8 mouse cellular contexts compared by ENCODE assay signal in the genomic region with DNA sequence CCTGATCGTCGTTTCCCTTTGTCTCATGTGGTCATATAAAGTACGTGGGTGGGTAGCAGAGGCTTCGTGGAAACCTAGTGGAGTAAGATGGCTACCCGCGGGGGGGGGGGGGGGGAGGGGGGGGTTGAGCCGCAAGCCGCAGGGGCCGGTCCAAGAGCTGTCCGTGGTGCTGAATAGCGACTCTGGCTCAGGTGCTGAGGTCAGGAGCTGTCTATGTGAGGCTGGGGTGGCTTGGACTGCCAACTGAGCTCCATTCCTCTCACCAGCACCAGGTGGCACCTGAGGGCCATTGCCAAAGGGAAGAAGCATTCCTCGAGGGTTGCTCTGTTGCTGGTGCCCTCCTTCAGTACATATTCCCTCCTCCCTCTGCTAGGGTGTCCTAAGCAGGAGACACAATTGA. TPM values are rescaled to one million over a fixed set of nuclear protein-coding genes. Genes with fewer than 3 reads are reported as not detected.
DNase-seq lines count a peak whose midpoint lies in the region; ATAC-seq and TF ChIP-seq lines count a peak whose summit lies in the region.

No protein-coding gene starts in this region.

- TF ChIP-seq POLR2A in CH12.LX (IDR thresholded peaks at IDR 0.05; ENCODE audit: low read depth, low read length) = no peak

- in situ Hi-C loops in CH12.LX (cut with MboI; ENCODE audit: low pct_ligation_motif_present, low pct_unique_long_range_greater_than_20kb, low sequenced_read_pairs) = no loop called here

- peak overlapping the region; percentile 84 for H3K4me2 ChIP-seq in CH12.LX (ENCODE audit: insufficient read depth, low read depth, poor library complexity, severe bottlenecking)
- H3K4me2 ChIP-seq in lung, embryonic 15.5 days = peak overlapping the region; percentile 20; the same call in 1 of the 2 replicates
- H3K4me2 ChIP-seq in forebrain, embryonic 12.5 days = no peak overlapping the region

- no peaks in the 10 kb centered on the region for H3K4me1 ChIP-seq in CH12.LX (ENCODE audit: control insufficient read depth in 1 of 2, insufficient read depth in 2 of 2)
- H3K4me1 ChIP-seq in lung, embryonic 15.5 days = no peaks in the 10 kb centered on the region
- H3K4me1 ChIP-seq in forebrain, embryonic 12.5 days = peaks cover 8% of the 10 kb centered on the region

- ATAC-seq in lung, embryonic 15.5 days (ENCODE audit: borderline replicate concordance, extremely low read depth, low FRiP score, low TSS enrichment) = no peak
- ATAC-seq in forebrain, embryonic 12.5 days (ENCODE audit: low FRiP score) = no peak

- H3K79me2 ChIP-seq in CH12.LX (replicated peaks; ENCODE audit: control insufficient read depth, extremely low read depth, insufficient read depth, poor library complexity, severe bottlenecking) = no peaks in the 10 kb centered on the region

- no peak overlapping the region for H3K27ac ChIP-seq in CH12.LX (ENCODE audit: insufficient read depth, low read depth)
- no peak overlapping the region for H3K27ac ChIP-seq in lung, embryonic 15.5 days
- H3K27ac ChIP-seq in forebrain, embryonic 12.5 days = no peak overlapping the region

- no peak for TF ChIP-seq EP300 in CH12.LX (IDR thresholded peaks at IDR 0.05; ENCODE audit: low read length)

- peaks cover 4% of the 10 kb centered on the region for H3K9me3 ChIP-seq in CH12.LX (replicated peaks; ENCODE audit: low read length)
- H3K9me3 ChIP-seq in lung, embryonic 15.5 days = no peaks in the 10 kb centered on the region
- H3K9me3 ChIP-seq in forebrain, embryonic 12.5 days = no peaks in the 10 kb centered on the region

- no peaks in the 10 kb centered on the region for H3K36me3 ChIP-seq in CH12.LX (replicated peaks in 1 of 2; ENCODE audit: control insufficient read depth in 1 of 2, insufficient read depth in 1 of 2, low read length in 1 of 2)
- H3K36me3 ChIP-seq in lung, embryonic 15.5 days = no peaks in the 10 kb centered on the region
- H3K36me3 ChIP-seq in forebrain, embryonic 12.5 days (replicated peaks) = no peaks in the 10 kb centered on the region

- no peak overlapping the region for H3K4me3 ChIP-seq in CH12.LX (replicated peaks in 1 of 3; ENCODE audit: low read depth in 2 of 3, low read length in 2 of 3, poor library complexity in 1 of 3)
- no peak overlapping the region for H3K4me3 ChIP-seq in lung, embryonic 15.5 days
- no peak overlapping the region for H3K4me3 ChIP-seq in forebrain, embryonic 12.5 days (replicated peaks)

- H3K27me3 ChIP-seq in CH12.LX (replicated peaks) = peaks cover 9% of the 10 kb centered on the region
- no peaks in the 10 kb centered on the region for H3K27me3 ChIP-seq in lung, embryonic 15.5 days
- no peaks in the 10 kb centered on the region; the same call in 1 of the 2 replicates for H3K27me3 ChIP-seq in forebrain, embryonic 12.5 days

- WGBS in lung, embryonic 15.5 days = 6% methylated on average over 11 of the region's 12 CpGs
- 15% methylated on average over 9 of the region's 12 CpGs for WGBS in forebrain, embryonic 12.5 days

- peak in 1 of 2 experiments; percentile 48; a peak in 2 of 4 replicates for TF ChIP-seq CTCF in CH12.LX (conservative IDR thresholded peaks at IDR 0.05 in 1 of 2, IDR thresholded peaks at IDR 0.05 in 1 of 2; ENCODE audit: low read depth in 2 of 2, low read length in 2 of 2)

- TF ChIP-seq RAD21 in CH12.LX (IDR thresholded peaks at IDR 0.05; ENCODE audit: low read depth, low read length) = no peak; the same call in 1 of the 2 replicates

- dilution Hi-C loops in CH12.LX (cut with MboI; ENCODE audit: extremely low pct_ligation_motif_present, extremely low pct_unique_long_range_greater_than_20kb, low sequenced_read_pairs) = no loop called here

- no peak overlapping the region for H3K9ac ChIP-seq in CH12.LX (ENCODE audit: insufficient read depth, low read depth)
- H3K9ac ChIP-seq in lung, embryonic 15.5 days = no peak overlapping the region
- no peak overlapping the region for H3K9ac ChIP-seq in forebrain, embryonic 12.5 days

- intact Hi-C loops in gastrocnemius, postnatal 14 days (cut with DNase I; ENCODE audit: low total_unique reads) = no loop called here

- peak; percentile 59 for DNase-seq in gastrocnemius, postnatal 14 days
- DNase-seq in gastrocnemius, adult 18-20 months (ENCODE audit: low spot score) = no peak
- DNase-seq in CH12.LX (ENCODE audit: extremely low read depth) = peak; percentile 57
- peak; percentile 69 for DNase-seq in embryo, embryonic 10.5 days (ENCODE audit: low spot score)
- peak; percentile 29 for DNase-seq in kidney, adult 18-20 months
- peak; percentile 28 for DNase-seq in thymus, postnatal 25 days

TF ChIP-seq in CH12.LX, 34 proteins besides CTCF, POLR2A, EP300 and RAD21:
- TF ChIP-seq SIN3A (IDR thresholded peaks at IDR 0.05; ENCODE audit: low read length) (peak; percentile 80), JUND (conservative IDR thresholded peaks at IDR 0.05; ENCODE audit: low read depth, low read length) (no peak), SMC3 (IDR thresholded peaks at IDR 0.05; ENCODE audit: low read depth, low read length) (peak; percentile 26; the same call in 1 of the 2 replicates), MXI1 (IDR thresholded peaks at IDR 0.05; ENCODE audit: low read depth, low read length) (peak; percentile 56; the same call in 1 of the 2 replicates)

RNA-seq across cellular contexts. Expression of a gene that starts 31.0 kb away (rescaled TPM):
- 10 to 100 TPM; 80.7 to 92.8 TPM for total RNA-seq in gastrocnemius, postnatal 14 days (2021)
- 100 to 1,000 TPM; 112 to 113 TPM for total RNA-seq in gastrocnemius, adult 18-20 months (2021)
- total RNA-seq in CH12.LX (2012; rRNA removed) (265 and 319 TPM in 2 replicates), CH12.LX (2014; rRNA removed) (190 and 198 TPM in 2 replicates)
- 304 and 366 TPM in 2 replicates for polyA plus RNA-seq in CH12.LX (2012; ENCODE audit: insufficient read length, low read depth)
- polyA plus RNA-seq in lung, embryonic 15.5 days (2015; fragmentation: Nextera tagmentation; extraction: Ambion mirVana) = 470 and 477 TPM in 2 replicates
- polyA plus RNA-seq in forebrain, embryonic 12.5 days (2016; fragmentation: Nextera tagmentation; extraction: Ambion mirVana) = 525 and 564 TPM in 2 replicates

RNA-seq across cellular contexts. Expression of a gene that starts 44.7 kb away (rescaled TPM):
- total RNA-seq in gastrocnemius, postnatal 14 days (2021) = 10 to 100 TPM; 18.1 to 19.9 TPM
- 10 to 100 TPM; 16.4 to 19.9 TPM for total RNA-seq in gastrocnemius, adult 18-20 months (2021)
- total RNA-seq in CH12.LX (2012; rRNA removed) (16.8 and 17.9 TPM in 2 replicates), CH12.LX (2014; rRNA removed) (5.3 and 8.0 TPM in 2 replicates)
- 45.1 and 45.3 TPM in 2 replicates for polyA plus RNA-seq in CH12.LX (2012; ENCODE audit: insufficient read length, low read depth)
- polyA plus RNA-seq in lung, embryonic 15.5 days (2015; fragmentation: Nextera tagmentation; extraction: Ambion mirVana) = 33.4 and 33.7 TPM in 2 replicates
- polyA plus RNA-seq in forebrain, embryonic 12.5 days (2016; fragmentation: Nextera tagmentation; extraction: Ambion mirVana) = 34.7 and 37.2 TPM in 2 replicates

RNA-seq across cellular contexts. Expression of a gene that starts 57.1 kb away (rescaled TPM):
- not detected for total RNA-seq in gastrocnemius, postnatal 14 days (2021)
- total RNA-seq in gastrocnemius, adult 18-20 months (2021) = under 1 TPM; 0.09 to 0.83 TPM
- total RNA-seq in CH12.LX (2012; rRNA removed) (not detected in 2 replicates), CH12.LX (2014; rRNA removed) (not detected in 2 replicates)
- not detected in 2 replicates for polyA plus RNA-seq in CH12.LX (2012; ENCODE audit: insufficient read length, low read depth)
- 0.25 and 2.0 TPM in 2 replicates for polyA plus RNA-seq in lung, embryonic 15.5 days (2015; fragmentation: Nextera tagmentation; extraction: Ambion mirVana)
- 0.04 TPM in 1 of 2 replicates, not detected in the other for polyA plus RNA-seq in forebrain, embryonic 12.5 days (2016; fragmentation: Nextera tagmentation; extraction: Ambion mirVana)
